14 mouse cellular contexts compared by ENCODE assay signal in the genomic region with DNA sequence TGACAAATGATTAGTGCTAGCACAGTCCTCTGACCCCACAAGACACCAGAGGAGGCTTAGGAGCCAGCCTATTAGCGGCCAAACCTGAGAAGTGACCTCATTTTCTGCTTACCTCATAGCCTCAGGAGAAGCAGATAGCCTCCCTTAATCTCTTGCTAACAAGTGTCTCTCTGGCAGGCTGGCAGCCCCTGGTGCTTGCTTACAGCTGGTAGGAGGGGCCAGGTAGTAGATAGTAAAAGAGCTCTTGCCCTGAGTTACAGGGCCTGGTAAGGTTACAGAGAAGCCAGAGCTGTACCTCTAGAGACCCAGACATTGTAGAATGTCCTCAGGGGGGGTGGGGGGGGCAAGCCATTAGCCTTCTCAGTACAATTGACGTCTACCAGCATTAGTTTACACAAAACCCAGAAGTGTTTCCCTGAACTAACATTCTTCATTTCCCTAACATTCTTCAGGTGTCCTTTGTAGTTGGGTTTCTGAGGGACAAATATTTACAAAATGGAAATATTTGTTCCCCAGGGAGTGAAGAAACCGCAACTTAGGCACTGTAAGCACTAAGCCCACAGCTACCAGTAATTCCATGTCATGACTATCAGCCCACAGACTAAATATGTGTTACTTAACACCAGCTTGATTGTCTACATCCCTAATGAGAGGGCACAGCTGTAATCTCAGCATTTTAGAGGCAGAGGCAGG. TPM values are rescaled to one million over a fixed set of nuclear protein-coding genes. Genes with fewer than 3 reads are reported as not detected.
DNase-seq lines count a peak whose midpoint lies in the region; ATAC-seq and TF ChIP-seq lines count a peak whose summit lies in the region.
"Had no signal": no experiment of that assay in that cellular context is flagged by ENCODE, and none has a peak within 500 bp of the region (broad histone marks: within the 10 kb centered on the region; RNA-seq: fewer than 3 reads in every experiment).

No protein-coding gene starts in this region.

- no peak overlapping the region for H3K9ac ChIP-seq in MEL (ENCODE audit: control insufficient read depth, low read depth, low read length, poor library complexity, severe bottlenecking)
- H3K9ac ChIP-seq in heart, postnatal 0 days (replicated peaks; ENCODE audit: low read depth, low read length) = no peak overlapping the region
- H3K9ac ChIP-seq: intestine, embryonic 15.5 days; neural tube, embryonic 13.5 days had no signal

- H3K4me3 ChIP-seq in MEL (ENCODE audit: control insufficient read depth in 1 of 2, insufficient read depth in 1 of 2, low read depth in 2 of 2, low read length in 2 of 2) = no peak overlapping the region
- no peak overlapping the region for H3K4me3 ChIP-seq in heart, postnatal 0 days (ENCODE audit: low read depth, low read length)
- H3K4me3 ChIP-seq: intestine, embryonic 15.5 days; neural tube, embryonic 13.5 days had no signal

- H3K4me1 ChIP-seq in MEL (ENCODE audit: control insufficient read depth in 1 of 2, insufficient read depth in 2 of 2, low read length in 2 of 2) = peaks cover 31 to 47% of the 10 kb centered on the region in 2 experiments
- peaks cover 63% of the 10 kb centered on the region for H3K4me1 ChIP-seq in heart, postnatal 0 days (ENCODE audit: control insufficient read depth, insufficient read depth)

- no peak overlapping the region for H3K4me2 ChIP-seq in heart, postnatal 0 days (ENCODE audit: low read depth, low read length)
- H3K4me2 ChIP-seq: intestine, embryonic 15.5 days; midbrain, embryonic 11.5 days; neural tube, embryonic 13.5 days had no signal

- peak; percentile 28 to 74; a peak in 3 of 4 replicates for TF ChIP-seq EP300 in MEL (IDR thresholded peaks at IDR 0.05; ENCODE audit: low read depth in 1 of 2, low read length in 2 of 2)
- 0 out of 2 replicates have a peak, but pooled peaks have one; percentile 18 for TF ChIP-seq EP300 in heart, postnatal 0 days (IDR thresholded peaks at IDR 0.05; ENCODE audit: low read depth)

- no peaks in the 10 kb centered on the region for H3K27me3 ChIP-seq in MEL (ENCODE audit: control insufficient read depth in 1 of 2, insufficient read depth in 2 of 2, low read length in 2 of 2)
- no peaks in the 10 kb centered on the region for H3K27me3 ChIP-seq in heart, postnatal 0 days (ENCODE audit: control insufficient read depth, insufficient read depth, low read length)

- H3K79me2 ChIP-seq in MEL (ENCODE audit: control insufficient read depth, insufficient read depth, low read length, poor library complexity) = no peaks in the 10 kb centered on the region

- no peak for TF ChIP-seq POLR2A in MEL (IDR thresholded peaks at IDR 0.05; ENCODE audit: control insufficient read depth in 1 of 2, insufficient read depth in 1 of 2, low read depth in 1 of 2, low read length in 2 of 2, poor library complexity in 1 of 2)

- H3K36me3 ChIP-seq in MEL (ENCODE audit: control insufficient read depth in 1 of 2, insufficient read depth in 2 of 2, low read length in 2 of 2) = peaks cover 0 to 34% of the 10 kb centered on the region in 2 experiments; a peak in 2 of 4 replicates
- H3K36me3 ChIP-seq in heart, postnatal 0 days (replicated peaks; ENCODE audit: control insufficient read depth, insufficient read depth, low read length) = no peaks in the 10 kb centered on the region
- H3K36me3 ChIP-seq: intestine, embryonic 15.5 days; neural tube, embryonic 13.5 days had no signal

- peak; percentile 86 for DNase-seq in MEL (ENCODE audit: low read depth, low spot score)
- peak; percentile 76 for DNase-seq in c-Kit-negative CD71-positive TER-119-positive erythroid progenitor cells, embryonic 14.5 days (ENCODE audit: low read depth, low spot score)
- DNase-seq in heart, postnatal 0 days (ENCODE audit: low spot score) = peak; percentile 85
- DNase-seq in lung, postnatal 25 days (ENCODE audit: low spot score) = peak; percentile 72
- no peak for DNase-seq in ovary, postnatal 14 days (ENCODE audit: low spot score)
- no peak for DNase-seq in layer of hippocampus, adult 9-11 months
- DNase-seq in cerebellum, adult 8-10 months = no peak
- DNase-seq: cerebellum, postnatal 10 days; thymus, postnatal 36 days had no signal

- WGBS in heart, postnatal 0 days = 45% methylated on average over 3 of the region's 3 CpGs

- no peaks in the 10 kb centered on the region for H3K9me3 ChIP-seq in MEL (replicated peaks; ENCODE audit: insufficient read depth, low read length)
- H3K9me3 ChIP-seq in heart, postnatal 0 days (replicated peaks; ENCODE audit: control insufficient read depth, low read length) = no peaks in the 10 kb centered on the region
- H3K9me3 ChIP-seq: intestine, embryonic 15.5 days; neural tube, embryonic 13.5 days had no signal

- peak overlapping the region; percentile 51 for H3K27ac ChIP-seq in MEL (ENCODE audit: control insufficient read depth, low read depth, low read length)
- peak overlapping the region; percentile 75 for H3K27ac ChIP-seq in heart, postnatal 0 days (ENCODE audit: low read depth)
- H3K27ac ChIP-seq: intestine, embryonic 15.5 days; neural tube, embryonic 13.5 days had no signal

- no peak for TF ChIP-seq CTCF in MEL (IDR thresholded peaks at IDR 0.05 in 2 of 3, conservative IDR thresholded peaks at IDR 0.05 in 1 of 3; ENCODE audit: control insufficient read depth in 1 of 3, insufficient read depth in 1 of 3, low read depth in 2 of 3, low read length in 3 of 3, poor library complexity in 1 of 3, severe bottlenecking in 1 of 3)
- no peak for TF ChIP-seq CTCF in heart, postnatal 0 days (IDR thresholded peaks at IDR 0.05; ENCODE audit: low read depth)

- peak; percentile 55 for ATAC-seq in heart, postnatal 0 days (ENCODE audit: insufficient read depth, low read depth)
- no peak for ATAC-seq in frontal cortex, adult (ENCODE audit: low TSS enrichment)
- ATAC-seq: intestine, embryonic 15.5 days had no signal

- TF ChIP-seq RAD21 in MEL (IDR thresholded peaks at IDR 0.05; ENCODE audit: low read depth, low read length) = no peak

TF ChIP-seq in MEL, 35 proteins besides CTCF, POLR2A, EP300 and RAD21 (continues in another document):
- peak; percentile 65 for TF ChIP-seq GATA1 (IDR thresholded peaks at IDR 0.05; ENCODE audit: low read depth, low read length)
- peak; percentile 59 for TF ChIP-seq TAL1 (IDR thresholded peaks at IDR 0.05; ENCODE audit: low read length)
- TF ChIP-seq ZMIZ1 (IDR thresholded peaks at IDR 0.05; ENCODE audit: low read depth, low read length) = no peak
- peak; percentile 99 for TF ChIP-seq ETS1 (IDR thresholded peaks at IDR 0.05; ENCODE audit: low read depth, low read length)
- TF ChIP-seq USF2 (IDR thresholded peaks at IDR 0.05; ENCODE audit: borderline replicate concordance in 1 of 2, insufficient read depth in 1 of 2, low read depth in 1 of 2, low read length in 2 of 2) = no peak
- no peak for TF ChIP-seq POLR2AphosphoS2 (IDR thresholded peaks at IDR 0.05; ENCODE audit: low read length)
- TF ChIP-seq SIN3A (IDR thresholded peaks at IDR 0.05; ENCODE audit: low read length) = peak; percentile 68; the same call in 1 of the 2 replicates
- TF ChIP-seq CHD1 (IDR thresholded peaks at IDR 0.05; ENCODE audit: low read depth, low read length) = no peak
- TF ChIP-seq KAT2A (conservative IDR thresholded peaks at IDR 0.05; ENCODE audit: low read depth, low read length) = no peak
- no peak for TF ChIP-seq ZNF384 (IDR thresholded peaks at IDR 0.05; ENCODE audit: low read depth, low read length)
- peak; percentile 42; the same call in 1 of the 2 replicates for TF ChIP-seq RCOR1 (IDR thresholded peaks at IDR 0.05; ENCODE audit: low read depth, low read length)
- peak; percentile 24; the same call in 1 of the 2 replicates for TF ChIP-seq MXI1 (IDR thresholded peaks at IDR 0.05; ENCODE audit: low read depth, low read length)
- TF ChIP-seq MAFK (IDR thresholded peaks at IDR 0.05; ENCODE audit: borderline replicate concordance, low read depth, low read length) = 0 out of 2 replicates have a peak, but pooled peaks have one; percentile 33
- no peak for TF ChIP-seq MEF2A (IDR thresholded peaks at IDR 0.05; ENCODE audit: extremely low read depth, insufficient replicate concordance, low read depth, low read length, poor library complexity, severe bottlenecking)
- no peak for TF ChIP-seq MYB (IDR thresholded peaks at IDR 0.05; ENCODE audit: low read depth, low read length)
- 0 out of 2 replicates have a peak, but pooled peaks have one; percentile 25 for TF ChIP-seq TBP (IDR thresholded peaks at IDR 0.05; ENCODE audit: low read depth, low read length)
- no peak for TF ChIP-seq E2F4 (IDR thresholded peaks at IDR 0.05; ENCODE audit: borderline replicate concordance, low read depth, low read length)
- no peak; the same call in 1 of the 2 replicates for TF ChIP-seq BHLHE40 (IDR thresholded peaks at IDR 0.05; ENCODE audit: borderline replicate concordance, low read depth, low read length)
- no peak for TF ChIP-seq POLR2AphosphoS5 (IDR thresholded peaks at IDR 0.05; ENCODE audit: borderline replicate concordance, low read depth, low read length)
- TF ChIP-seq CHD2 (IDR thresholded peaks at IDR 0.05; ENCODE audit: low read length) = no peak
- no peak for TF ChIP-seq UBTF (IDR thresholded peaks at IDR 0.05; ENCODE audit: borderline replicate concordance, insufficient read depth, low read depth, low read length)
- TF ChIP-seq USF1 (IDR thresholded peaks at IDR 0.05; ENCODE audit: low read depth, low read length) = no peak
- peak; percentile 58; the same call in 1 of the 2 replicates for TF ChIP-seq MAZ (IDR thresholded peaks at IDR 0.05; ENCODE audit: low read depth, low read length)
- no peak for TF ChIP-seq ZKSCAN1 (IDR thresholded peaks at IDR 0.05; ENCODE audit: low read depth, low read length)
- TF ChIP-seq GABPA (IDR thresholded peaks at IDR 0.05; ENCODE audit: low read depth, low read length) = no peak
- peak; percentile 86 for TF ChIP-seq TCF12 (IDR thresholded peaks at IDR 0.05; ENCODE audit: low read depth, low read length)
- TF ChIP-seq HCFC1 (IDR thresholded peaks at IDR 0.05; ENCODE audit: low read depth, low read length) = 0 out of 2 replicates have a peak, but pooled peaks have one; percentile 17

RNA-seq across cellular contexts. Expression of a gene that starts 5.0 kb away (rescaled TPM):
- 0.20 and 0.39 TPM in 2 replicates for total RNA-seq in MEL (2012; rRNA removed)
- polyA plus RNA-seq in MEL (2012; ENCODE audit: insufficient read depth in 1 of 2, insufficient read length in 2 of 2, low read depth in 1 of 2, low replicate concordance in 2 of 2, missing spikeins in 1 of 2) = under 1 TPM in 1 of 2 experiments, not detected in 1; 0.61 TPM
- total RNA-seq in heart, postnatal 0 days (2014; rRNA removed; ENCODE audit: low replicate concordance) = 1.6 and 4.5 TPM in 2 replicates
- 4.4 and 8.9 TPM in 2 replicates for polyA plus RNA-seq in heart, postnatal 0 days (2015; fragmentation: Nextera tagmentation; extraction: Ambion mirVana)
- total RNA-seq: granulocyte monocyte progenitor cell, adult 5-6 weeks had no signal

RNA-seq across cellular contexts. Expression of a gene that starts 12.0 kb away (rescaled TPM):
- total RNA-seq in MEL (2012; rRNA removed) = 37.3 and 38.0 TPM in 2 replicates
- polyA plus RNA-seq in MEL (2012; ENCODE audit: insufficient read depth in 1 of 2, insufficient read length in 2 of 2, low read depth in 1 of 2, low replicate concordance in 2 of 2, missing spikeins in 1 of 2) = 10 to 100 TPM; 31.6 to 66.8 TPM
- total RNA-seq in heart, postnatal 0 days (2014; rRNA removed; ENCODE audit: low replicate concordance) = 12.6 and 19.7 TPM in 2 replicates
- 11.6 and 15.1 TPM in 2 replicates for polyA plus RNA-seq in heart, postnatal 0 days (2015; fragmentation: Nextera tagmentation; extraction: Ambion mirVana)

Comparison
In these comparisons a context has a peak if more than half of its experiments do, and no peak if none do; other contexts are left out.
1. DNase-seq: peak in MEL (single experiment), c-Kit-negative CD71-positive TER-119-positive erythroid progenitor cells, embryonic 14.5 days (single experiment), heart, postnatal 0 days (single experiment) and lung, postnatal 25 days (single experiment); none in ovary, postnatal 14 days (single experiment), layer of hippocampus, adult 9-11 months (single experiment) and cerebellum, adult 8-10 months (single experiment).